Mouse (Mus musculus) left cerebral cortex, adult 9 months (tissue): ENCODE results near the gene Patz1.

Experiments used
- DNase-seq, 2 experiments: peaks; one replicate each; pipeline ENCODE4 v3.0.0; 2022; ENCODE audit warnings: low spot score in 2 of 2

Patz1 gene

DNA sequence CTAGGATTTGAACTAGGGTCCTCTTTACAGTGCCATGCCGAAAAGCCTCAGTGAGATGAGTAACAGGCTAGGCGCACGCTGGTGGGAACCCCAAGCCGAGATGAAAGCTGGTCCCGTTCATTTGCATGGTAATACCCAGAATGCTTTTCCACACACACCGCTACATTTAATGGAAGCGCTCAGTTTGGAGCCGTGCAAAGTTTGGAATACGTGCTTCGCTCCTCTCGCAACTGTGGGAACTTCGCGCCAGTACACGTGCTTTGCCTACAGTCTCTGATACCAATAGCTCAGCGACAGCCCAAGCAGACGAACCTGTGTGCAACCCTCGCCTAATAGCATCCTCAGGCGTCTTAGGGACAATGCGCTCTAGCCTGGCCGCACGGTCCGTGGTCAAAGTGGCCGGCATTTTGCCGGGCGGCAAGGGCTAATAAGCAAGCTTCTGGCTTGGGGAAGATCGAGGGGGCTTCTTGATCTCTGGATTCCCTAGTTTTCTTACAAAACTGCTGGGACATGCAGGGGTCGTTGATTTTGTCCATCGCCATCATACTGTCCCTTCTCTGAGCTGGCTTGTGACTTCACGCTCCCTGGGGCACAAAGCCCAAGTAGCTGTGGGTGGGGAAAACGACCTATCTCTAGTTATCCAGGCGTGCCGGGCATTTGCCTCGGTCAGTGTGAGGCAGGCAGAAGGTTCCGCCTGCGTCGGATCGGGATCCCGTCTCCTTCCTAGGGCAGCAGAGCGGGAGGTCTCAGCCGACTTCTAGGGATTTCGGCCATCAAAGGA, at the start of gene Patz1:
Patz1 (plus strand) TSS at position 354 of the 781 bp plus-strand sequence.
- peak in 1 of 2 experiments; percentile 52 for DNase-seq

DNA sequence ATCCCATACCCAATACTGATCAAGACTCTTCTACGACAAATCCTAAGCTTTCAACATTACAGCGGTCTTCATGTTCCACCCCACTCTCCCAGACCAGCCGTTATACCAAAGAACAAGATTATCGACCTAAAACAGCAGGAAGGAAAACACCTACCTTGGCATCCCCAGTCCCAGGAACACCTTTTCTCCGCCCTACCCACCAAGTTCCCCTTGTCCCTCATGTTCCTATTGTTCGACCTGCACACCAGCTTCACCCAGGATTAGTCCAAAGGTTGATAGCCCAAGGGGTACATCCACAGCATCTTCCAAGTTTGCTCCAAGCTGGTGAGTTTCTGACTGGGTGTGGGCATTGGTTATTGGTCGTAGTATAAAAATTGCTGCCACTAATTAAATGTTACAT, 46.3 kb upstream of the Patz1 start:
- no peak for DNase-seq

DNA sequence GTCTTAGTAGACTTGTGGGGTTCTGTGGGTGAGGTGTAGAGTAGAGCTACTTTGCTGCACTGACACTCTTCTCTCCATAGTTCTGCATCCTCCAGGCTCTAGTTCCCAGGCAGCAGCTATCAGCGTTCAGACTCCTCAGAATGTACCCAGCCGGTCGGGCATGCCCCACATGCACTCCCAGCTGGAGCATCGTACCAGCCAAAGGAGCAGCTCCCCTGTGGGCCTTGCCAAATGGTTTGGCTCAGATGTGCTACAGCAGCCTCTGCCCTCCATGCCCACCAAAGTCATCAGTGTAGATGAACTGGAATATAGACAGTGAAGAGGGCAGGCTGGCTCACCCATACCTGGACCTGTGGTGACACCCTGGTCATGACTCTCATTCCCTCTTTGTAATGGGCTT, 44.9 kb upstream of the Patz1 start:
- no peak for DNase-seq

DNA sequence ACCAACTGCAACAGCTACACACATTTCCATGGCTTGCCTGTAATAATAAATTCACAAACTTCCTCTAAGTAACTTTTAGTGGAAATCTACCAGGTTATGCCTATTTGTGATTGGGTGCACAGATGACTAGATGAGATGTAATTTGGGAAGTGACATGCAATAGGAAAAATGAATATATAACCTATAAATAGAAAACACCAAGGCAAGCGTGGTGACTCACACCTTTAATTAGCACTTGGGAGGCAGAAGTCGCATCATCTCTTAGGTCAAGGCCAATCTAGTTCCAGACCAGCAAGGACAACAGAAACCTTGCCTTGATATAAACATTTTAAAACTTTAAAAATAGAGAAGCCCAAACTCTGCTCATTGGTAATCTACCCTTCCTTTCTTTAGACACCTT, 41.3 kb upstream of the Patz1 start:
- no peak for DNase-seq

DNA sequence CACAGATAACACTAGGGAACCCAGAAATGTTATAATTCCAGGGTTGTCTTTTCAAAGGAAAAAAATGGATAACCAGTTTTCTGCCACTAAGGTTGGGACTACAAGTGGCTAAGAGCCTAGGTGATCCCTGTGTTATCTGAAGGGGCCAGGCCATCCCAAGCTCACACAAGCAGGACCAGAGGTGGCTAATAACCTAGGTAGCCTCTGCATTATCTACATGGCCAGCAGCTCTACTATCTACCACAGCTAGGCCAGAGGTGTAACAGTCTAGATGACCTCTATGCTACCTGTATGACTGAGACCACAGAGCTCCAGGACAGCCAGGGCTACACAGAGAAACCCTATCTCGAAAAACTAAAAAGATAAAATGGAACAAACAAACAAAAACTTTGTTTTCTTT, 29.1 kb upstream of the Patz1 start:
- DNase-seq, result no peak

DNA sequence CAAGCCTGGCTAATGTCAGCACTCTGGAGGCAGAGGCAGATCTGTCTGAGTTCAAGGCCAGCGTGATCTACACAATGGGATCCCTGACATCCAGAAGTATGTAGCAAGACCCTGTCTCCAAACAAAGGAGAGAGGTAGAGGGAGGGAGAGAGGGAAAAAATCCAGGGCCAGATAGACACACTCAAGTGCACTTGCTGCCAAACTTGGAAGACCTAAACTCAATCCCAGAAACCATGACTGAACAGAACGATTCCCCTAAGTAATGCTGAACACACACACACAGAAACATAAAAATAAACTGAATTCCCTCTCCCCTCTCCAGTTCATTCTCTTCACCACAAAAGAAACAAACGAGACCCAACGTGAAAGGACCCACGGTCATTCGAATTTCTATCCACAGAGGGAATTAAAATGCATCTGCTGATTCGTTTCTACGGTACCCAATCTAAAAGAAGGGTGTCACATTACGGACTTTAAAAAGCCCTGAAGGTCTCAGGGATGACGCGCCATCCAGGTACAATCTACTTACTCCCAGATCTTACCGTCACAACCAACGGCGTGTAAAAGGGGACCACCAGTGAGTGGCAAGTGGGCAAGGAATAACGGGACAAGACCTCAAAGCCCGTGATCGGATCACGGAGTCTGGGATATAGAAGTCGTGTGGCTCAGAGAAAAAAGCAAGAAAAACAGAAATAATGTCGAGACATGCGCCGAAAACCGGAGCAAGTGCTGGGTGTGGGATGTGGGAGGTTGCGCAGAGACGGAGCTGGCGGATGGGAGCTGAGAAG, 23.2 kb upstream of the Patz1 start:
- no peak for DNase-seq

DNA sequence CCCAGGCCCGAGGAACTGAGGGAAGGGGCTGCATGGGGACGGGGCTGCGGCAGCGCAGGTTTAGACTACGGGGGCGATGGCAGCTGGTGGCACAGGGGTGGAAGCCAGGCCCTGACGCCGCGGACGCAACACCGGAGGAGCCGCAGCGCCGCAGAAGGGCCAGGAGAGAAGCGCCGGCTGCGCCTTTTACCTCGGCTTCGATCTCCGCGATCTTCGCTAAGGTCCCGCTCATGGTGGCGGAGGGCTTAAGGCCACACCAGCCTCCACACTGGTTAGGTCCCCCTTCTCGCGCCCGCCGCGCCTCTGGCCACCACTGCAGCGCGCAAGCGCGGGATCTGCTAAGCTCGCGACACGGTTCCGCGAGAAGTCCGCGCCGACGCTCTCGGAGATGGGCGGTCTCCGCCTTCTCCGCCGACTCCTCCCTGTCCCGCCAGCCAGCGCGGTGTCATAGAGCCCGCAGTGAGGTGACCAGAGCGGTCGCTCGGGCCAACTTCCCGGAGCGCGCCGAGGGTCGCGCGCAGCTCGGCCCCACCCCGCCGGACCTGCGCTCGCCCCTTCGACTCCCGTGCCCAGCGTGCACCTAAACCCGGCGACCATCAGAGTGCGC, 22.5 kb upstream of the Patz1 start, which contains the start of gene Drg1:
Drg1 (minus strand) TSS at position 337 of the 607 bp plus-strand sequence.
- DNase-seq, result peak; percentile 76 to 90

DNA sequence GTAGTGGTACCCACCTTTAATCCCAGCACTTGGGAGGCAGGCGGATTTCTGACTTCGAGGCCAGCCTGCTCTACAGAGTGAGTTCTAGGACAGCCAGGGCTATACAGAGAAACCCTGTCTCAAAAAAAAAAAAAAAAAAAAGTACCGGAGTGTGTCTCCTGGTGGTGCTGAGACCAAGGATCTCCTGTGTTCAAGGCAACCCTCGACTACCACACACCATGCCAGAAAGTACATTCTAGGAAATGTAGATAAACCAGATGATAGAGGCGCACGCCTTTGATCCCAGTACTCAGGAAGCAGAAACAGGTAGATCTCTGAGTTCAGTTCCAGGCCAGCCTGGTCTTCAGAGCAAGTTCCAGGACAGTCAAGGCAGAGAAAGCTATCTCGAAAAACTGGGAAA, 21.5 kb upstream of the Patz1 start:
- no peak for DNase-seq

DNA sequence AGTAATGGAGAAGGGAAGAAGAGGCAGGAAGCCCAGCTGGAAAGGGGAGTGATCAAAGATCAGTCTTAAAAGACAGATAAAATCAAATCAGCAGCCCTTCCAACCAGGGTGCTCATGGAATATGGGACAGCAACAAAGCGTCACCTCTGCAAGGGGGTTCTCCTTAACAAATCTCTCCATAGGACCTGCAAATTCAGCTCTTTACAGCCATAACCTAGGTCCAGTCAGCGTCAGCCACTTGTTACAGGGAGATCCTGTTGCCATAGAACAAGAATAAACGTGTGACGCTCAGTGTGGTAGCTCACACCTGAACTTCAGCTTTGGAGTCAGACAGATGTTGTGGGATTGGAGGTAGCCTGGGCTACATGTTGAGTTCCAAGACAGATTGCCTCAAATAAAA, 19.4 kb upstream of the Patz1 start:
- no peak for DNase-seq

DNA sequence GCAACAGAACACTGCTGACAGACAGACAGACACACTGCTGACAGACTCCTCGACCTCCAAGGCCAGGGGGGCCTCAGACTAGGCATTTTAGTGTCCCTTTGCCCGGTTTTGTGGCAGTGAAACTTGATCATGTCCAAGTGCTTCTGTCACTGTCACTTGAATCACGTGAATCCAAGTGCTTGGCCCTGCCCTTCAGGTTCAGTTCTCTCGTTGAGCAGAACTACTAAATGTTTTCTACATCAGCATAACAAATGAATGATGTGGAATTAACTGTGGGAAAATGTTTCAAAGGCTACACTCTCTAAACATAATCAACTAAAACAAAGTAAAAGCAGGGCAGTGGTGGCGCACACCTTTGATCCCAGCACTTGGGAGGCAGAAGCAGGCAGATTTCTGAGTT, 10.3 kb upstream of the Patz1 start:
- DNase-seq, result no peak

DNA sequence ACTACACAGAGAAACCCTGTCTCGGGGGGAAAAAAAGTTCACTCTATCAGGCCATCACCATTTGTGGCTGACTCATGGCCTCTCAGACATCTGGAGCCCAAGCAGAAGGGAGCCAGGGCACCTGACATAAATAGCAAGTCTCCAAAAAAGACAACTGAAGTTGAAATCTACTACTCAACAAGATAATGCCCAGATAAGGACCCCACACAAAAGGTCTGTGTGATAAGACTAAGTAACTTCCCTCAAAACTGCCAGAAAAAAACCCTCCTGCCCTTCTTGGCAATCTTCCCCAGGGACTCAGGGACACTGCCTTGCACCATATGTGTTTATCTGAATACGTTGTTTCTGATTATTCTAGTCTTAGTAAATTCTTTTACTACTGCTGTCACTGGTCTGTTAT, 8.9 kb upstream of the Patz1 start:
- DNase-seq, result no peak

DNA sequence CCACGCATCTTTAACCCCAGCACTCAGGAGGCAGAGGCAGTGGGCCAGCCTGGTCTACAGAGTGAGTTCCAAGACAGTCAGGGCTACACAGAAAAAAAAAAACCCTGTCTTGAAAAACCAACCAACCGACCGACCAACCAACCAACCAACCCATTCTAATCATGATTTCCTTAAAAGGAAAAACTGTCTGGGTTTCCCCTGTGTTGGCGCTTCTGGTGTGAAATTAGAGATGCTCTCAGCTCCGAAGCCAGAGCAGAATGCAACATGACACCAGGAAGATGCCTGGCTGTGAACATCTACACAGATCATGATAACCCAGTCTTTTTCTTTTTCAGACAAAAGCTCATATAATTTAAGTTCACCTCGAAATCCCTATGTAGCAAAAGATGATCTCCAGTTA, 5.8 kb upstream of the Patz1 start:
- DNase-seq, result no peak

DNA sequence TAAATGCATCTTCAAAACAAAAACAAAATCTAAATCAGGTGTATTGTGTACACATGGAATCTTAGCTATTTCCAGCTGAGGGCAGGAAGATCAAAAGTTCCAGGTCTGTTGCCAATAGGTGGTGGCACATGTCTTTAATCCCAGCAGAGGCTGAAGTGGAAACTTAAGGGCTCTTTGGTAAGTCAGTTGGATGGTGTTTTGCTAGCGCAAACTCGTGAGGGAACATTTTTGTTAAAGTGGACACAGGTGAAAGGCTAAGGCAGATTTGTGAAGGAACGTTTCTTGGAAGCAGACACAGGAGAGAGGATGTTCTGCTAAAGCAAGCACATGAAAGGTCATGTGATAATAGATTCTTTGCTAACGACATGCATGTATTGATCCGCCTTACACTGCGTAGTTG, 5.0 kb upstream of the Patz1 start:
- DNase-seq, result no peak

DNA sequence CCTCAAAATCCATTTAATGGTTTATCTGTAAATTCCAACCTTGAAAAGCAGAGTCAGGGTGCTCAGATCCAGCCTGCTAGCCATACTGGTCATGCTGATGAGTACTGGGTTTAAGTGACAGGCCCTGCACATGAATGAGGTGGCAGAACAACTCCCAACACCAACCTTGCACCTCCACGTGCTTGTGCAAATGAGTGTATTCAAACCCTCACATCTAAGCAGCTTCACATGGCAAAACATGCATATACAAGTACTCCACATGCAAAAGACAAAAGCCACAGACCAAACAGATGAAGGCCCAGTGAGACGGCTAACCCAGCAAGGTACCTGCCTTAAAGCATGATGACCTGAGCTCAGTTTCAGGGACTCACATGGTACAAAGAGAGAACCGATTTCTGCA, 2.7 kb upstream of the Patz1 start:
- no peak for DNase-seq

DNA sequence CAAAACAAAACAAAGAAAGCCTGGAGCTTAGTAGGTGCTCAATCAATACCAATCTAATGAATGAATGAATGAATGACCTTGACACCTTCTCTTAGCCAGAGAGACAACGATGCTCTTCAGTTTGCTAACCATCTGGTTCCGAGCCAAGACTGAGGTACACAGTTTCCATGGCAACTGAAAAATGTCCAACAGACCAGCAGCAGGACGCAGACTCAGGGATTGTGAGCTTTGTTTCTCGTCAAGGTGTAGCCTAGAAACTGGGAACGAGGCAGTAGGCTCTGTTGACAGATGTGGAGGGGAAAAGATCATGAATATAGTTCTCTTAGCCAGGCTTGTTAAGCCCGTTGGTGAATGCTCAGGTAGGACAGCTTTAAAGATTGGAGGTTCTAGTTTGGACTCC, 1.5 kb upstream of the Patz1 start:
- no peak for DNase-seq

DNA sequence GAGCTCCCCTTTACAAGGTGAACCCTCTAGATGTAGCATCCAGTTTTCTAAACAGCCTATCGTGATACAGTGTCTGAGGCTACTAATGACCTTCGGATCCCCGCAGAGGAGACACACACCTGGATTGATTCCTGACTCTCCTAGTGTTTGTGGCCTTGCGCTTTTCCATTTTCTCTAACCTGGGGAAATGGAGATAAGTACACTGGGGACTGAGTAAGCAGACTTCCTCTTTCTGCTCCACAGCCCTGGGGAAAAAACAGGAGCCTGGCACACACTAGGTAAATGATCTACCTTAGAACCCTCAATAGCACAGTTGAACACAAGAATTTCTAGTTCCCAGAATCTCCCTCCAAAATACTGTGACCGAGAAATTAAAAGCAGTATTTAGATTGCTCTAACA, 753 bp upstream of the Patz1 start:
- DNase-seq, result no peak

DNA sequence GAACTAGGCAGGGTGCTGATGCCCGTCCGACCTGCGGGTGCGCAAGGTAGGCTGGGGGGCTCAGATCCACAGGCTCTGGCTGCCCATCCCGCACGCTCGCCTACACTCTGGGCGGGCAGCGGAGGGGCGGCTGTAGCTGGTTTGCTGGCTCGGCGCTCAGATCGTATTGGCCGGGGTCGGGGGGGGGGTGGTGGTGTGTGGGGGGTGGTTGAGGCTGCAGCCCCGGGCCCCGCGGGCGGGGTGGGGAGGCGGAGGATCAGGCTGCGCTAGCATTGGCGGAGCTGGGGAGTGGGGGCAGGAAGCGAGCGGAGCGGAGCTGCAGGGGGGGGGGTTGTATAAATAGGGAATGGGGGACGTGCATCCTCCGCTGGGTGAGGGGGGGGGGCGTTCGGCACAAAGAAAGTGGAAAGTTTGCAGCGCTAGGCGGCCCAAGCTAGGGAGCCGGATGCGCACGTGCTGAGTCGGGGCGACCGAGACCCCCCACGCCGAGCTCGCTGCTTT, 678 bp downstream of the Patz1 start:
- peak in 1 of 2 experiments; percentile 28 for DNase-seq

DNA sequence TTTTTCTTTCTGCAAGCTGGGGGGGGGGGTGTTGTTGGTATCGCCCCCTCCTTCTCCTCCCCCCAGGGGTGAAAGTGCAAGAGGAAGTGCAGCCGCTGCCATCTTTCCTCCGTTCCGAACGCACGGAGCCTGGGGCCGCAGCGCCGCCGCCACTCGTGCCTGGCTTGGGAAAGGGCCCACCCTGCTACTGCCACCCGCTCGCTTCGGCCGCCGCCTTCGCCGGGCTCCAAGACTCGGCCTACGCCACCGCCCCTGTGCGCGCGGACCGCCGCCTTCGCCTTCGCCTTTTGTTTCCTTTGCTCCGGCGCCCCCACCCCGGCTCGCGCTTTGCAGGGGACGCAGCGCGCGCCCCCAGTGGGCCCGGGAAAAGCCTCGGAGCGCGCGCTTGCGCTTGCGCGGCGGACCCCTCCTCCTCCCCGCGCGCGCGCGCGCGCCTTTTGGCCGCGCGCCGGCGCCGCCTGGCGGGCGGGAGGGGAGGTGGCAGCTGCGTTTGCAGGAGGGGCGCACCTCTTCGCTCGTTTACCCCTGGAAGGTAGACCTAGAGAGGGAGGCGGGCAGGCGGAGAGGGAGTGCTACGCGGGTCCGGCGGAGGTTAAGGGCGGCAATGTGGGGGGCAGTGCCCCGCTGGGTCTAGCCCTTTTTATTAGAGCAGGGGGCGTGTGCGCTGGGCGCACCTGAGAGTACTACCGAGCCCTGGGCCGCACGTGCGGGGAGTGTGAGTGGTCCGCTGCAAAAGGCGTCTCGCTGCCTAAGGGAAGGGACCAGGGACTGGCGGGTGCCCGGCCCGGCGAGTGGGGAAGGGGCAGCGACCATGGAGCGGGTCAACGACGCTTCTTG, 1.3 kb downstream of the Patz1 start:
- peak in 1 of 2 experiments; percentile 86 for DNase-seq

DNA sequence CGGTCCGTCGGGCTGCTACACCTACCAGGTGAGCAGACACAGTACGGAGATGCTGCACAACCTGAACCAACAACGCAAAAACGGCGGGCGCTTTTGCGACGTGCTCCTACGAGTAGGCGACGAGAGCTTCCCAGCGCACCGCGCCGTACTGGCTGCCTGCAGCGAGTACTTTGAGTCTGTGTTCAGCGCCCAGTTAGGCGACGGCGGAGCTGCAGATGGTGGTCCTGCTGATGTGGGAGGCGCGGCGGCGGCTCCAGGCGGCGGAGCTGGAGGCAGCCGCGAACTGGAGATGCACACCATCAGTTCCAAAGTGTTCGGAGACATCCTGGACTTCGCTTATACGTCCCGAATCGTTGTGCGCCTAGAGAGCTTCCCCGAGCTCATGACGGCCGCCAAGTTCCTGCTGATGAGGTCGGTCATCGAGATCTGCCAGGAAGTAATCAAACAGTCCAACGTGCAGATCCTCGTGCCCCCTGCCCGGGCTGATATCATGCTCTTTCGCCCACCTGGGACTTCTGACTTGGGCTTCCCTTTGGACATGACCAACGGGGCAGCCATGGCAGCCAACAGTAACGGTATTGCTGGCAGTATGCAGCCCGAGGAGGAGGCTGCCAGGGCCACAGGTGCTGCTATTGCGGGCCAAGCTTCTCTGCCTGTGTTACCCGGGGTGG, 2.1 kb downstream of the Patz1 start:
- peak in 1 of 2 experiments; percentile 70 for DNase-seq

DNA sequence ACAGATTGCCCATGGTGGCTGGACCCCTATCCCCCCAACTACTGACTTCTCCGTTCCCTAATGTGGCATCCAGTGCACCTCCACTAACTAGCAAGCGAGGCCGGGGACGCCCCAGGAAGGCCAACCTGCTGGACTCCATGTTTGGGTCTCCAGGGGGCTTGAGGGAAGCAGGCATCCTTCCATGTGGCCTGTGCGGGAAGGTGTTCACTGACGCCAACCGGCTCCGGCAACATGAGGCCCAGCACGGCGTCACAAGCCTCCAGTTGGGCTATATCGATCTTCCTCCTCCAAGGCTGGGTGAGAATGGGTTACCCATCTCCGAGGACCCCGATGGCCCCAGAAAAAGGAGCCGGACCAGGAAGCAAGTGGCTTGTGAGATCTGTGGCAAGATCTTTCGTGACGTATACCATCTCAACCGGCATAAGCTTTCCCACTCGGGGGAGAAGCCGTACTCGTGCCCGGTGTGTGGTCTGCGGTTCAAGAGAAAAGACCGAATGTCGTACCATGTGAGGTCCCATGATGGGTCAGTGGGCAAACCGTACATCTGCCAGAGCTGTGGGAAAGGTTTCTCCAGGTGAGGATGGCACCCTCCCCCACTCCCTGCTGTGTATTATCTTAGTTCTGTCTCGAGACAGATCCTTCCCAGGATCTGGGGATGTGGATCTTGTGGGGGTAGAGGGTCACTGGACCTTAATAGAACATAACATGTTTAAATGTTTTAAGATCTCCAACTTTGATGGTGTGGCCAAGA, 2.8 kb downstream of the Patz1 start:
- DNase-seq, result no peak
